Mouse (Mus musculus): ENCODE data around the gene Arsb.

The Arsb gene

GRCm38 (mm10) chr13:93894105-93894504, 122.7 kb downstream of the Arsb start:
- DNase-seq = peak; percentile 61

- no peak for DNase-seq
Observed at GRCm38 (mm10) chr13:93895430-93895829, 124.0 kb downstream of the Arsb start.

GRCm38 (mm10) chr13:93897943-93898826, 126.8 kb downstream of the Arsb start:
- DNase-seq = peak; percentile 69

- DNase-seq = peak; percentile 64
Observed at GRCm38 (mm10) chr13:93899378-93900256, 128.2 kb downstream of the Arsb start.

- DNase-seq = peak; percentile 80
Observed at GRCm38 (mm10) chr13:93900934-93901626, 129.7 kb downstream of the Arsb start.

- no peak for DNase-seq
Observed at GRCm38 (mm10) chr13:93902126-93902525, 130.7 kb downstream of the Arsb start.

- peak; percentile 65 for DNase-seq
Observed at GRCm38 (mm10) chr13:93906552-93907245, 135.3 kb downstream of the Arsb start.

- no peak for DNase-seq
Observed at GRCm38 (mm10) chr13:93907971-93908370, 136.5 kb downstream of the Arsb start.

- no peak for DNase-seq
Observed at GRCm38 (mm10) chr13:93909847-93910246, 138.4 kb downstream of the Arsb start.

- DNase-seq = peak; percentile 92
Observed at GRCm38 (mm10) chr13:93911037-93911436, 139.6 kb downstream of the Arsb start.

- peak; percentile 85 for DNase-seq
Observed at GRCm38 (mm10) chr13:93912326-93912915, 141.0 kb downstream of the Arsb start.

GRCm38 (mm10) chr13:93914206-93914605, 142.8 kb downstream of the Arsb start:
- DNase-seq = peak; percentile 66

- peak; percentile 68 for DNase-seq
Observed at GRCm38 (mm10) chr13:93915641-93916570, 144.5 kb downstream of the Arsb start.

GRCm38 (mm10) chr13:93919536-93919935, 148.1 kb downstream of the Arsb start:
- peak; percentile 83 for DNase-seq

GRCm38 (mm10) chr13:93920080-93920785, 148.8 kb downstream of the Arsb start:
- peak; percentile 80 for DNase-seq

- DNase-seq = peak; percentile 93
Observed at GRCm38 (mm10) chr13:93920786-93921300, 149.4 kb downstream of the Arsb start.

GRCm38 (mm10) chr13:93921831-93922565, 150.6 kb downstream of the Arsb start:
- DNase-seq = peak; percentile 64

GRCm38 (mm10) chr13:93922566-93922910, 151.1 kb downstream of the Arsb start:
- DNase-seq = peak; percentile 94
